Comparison of ENCODE assay signal across 21 mouse cellular contexts in the genomic region with DNA sequence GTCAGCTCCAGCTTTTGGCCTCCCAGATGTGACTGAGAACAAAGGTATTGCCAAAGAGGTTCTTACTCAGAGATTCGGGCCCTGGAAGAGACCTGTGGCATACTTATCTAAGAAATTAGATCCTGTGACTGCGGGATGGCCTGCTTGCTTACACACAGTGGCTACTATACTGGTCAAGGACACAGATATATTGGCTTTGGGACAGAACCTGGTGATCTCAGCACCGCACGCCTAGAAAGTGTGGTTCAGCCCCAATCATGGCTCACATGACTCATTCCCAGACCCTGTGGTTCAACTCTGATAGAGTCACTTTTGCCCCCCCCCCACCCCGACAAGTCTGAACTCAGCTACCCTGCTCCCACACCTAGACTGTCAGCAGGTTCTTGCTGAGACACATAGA. TPM values are rescaled to one million over a fixed set of nuclear protein-coding genes. Genes with fewer than 3 reads are reported as not detected.
A peak's percentile ranks its signal among the peaks of the same experiment; 100 is the strongest.
DNase-seq lines count a peak whose midpoint lies in the region.
"Had no signal": no experiment of that assay in that cellular context is flagged by ENCODE, and none has a peak within 500 bp of the region (broad histone marks: within the 10 kb centered on the region; RNA-seq: fewer than 3 reads in every experiment).

No protein-coding gene starts in this region.

- intact Hi-C loops in heart, postnatal 25 days (cut with DNase I): no loop called here

- peak; percentile 62 to 78 for DNase-seq in adrenal gland, adult (ENCODE audit: inconsistent age in 2 of 2, low spot score in 1 of 2)
- DNase-seq in adrenal gland, postnatal 4 days (ENCODE audit: low spot score in 2 of 2): no peak
- DNase-seq in 416B (ENCODE audit: low read depth): peak; percentile 44
- DNase-seq in adrenal gland, adult 8-10 months: peak; percentile 39
- DNase-seq in adrenal gland, postnatal 25 days: peak; percentile 9
- DNase-seq in cerebellum, postnatal 10 days: no peak
- DNase-seq in heart, postnatal 4 days: no peak
- no peak for DNase-seq in heart, postnatal 25 days (ENCODE audit: low spot score)
- DNase-seq: B cell, adult 2 months; cerebellum, adult 18-20 months; cerebellum, adult 9-10 months; cerebellum, postnatal 25 days; forebrain, postnatal 0 days; gastrocnemius, adult 2 months; gastrocnemius, postnatal 14 days; heart, adult 18-20 months; heart, postnatal 10 days; kidney, adult 11 months had no signal

RNA-seq across cellular contexts. Expression of gene Scp2, which starts 7.9 kb away (rescaled TPM):
- 100 to 1,000 TPM; 170 to 225 TPM for total RNA-seq in adrenal gland, postnatal 4 days (2021)
- 100 to 1,000 TPM; 204 to 358 (median 307) TPM for total RNA-seq in adrenal gland, adult 8-10 months (2022)
- 245 and 279 TPM in 2 replicates for total RNA-seq in adrenal gland, postnatal 25 days (2021)
- 100 to 1,000 TPM; 119 to 132 TPM for total RNA-seq in heart, postnatal 4 days (2021)
- total RNA-seq in heart, postnatal 25 days (2021): 100 to 1,000 TPM; 279 to 298 TPM

RNA-seq across cellular contexts. Expression of gene Echdc2, which starts 28.3 kb away (rescaled TPM):
- 10 to 100 TPM; 35.2 to 36.3 TPM for total RNA-seq in adrenal gland, postnatal 4 days (2021)
- total RNA-seq in adrenal gland, adult 8-10 months (2022): 10 to 100 TPM; 22.1 to 28.1 (median 26.8) TPM
- total RNA-seq in adrenal gland, postnatal 25 days (2021): 31.3 and 33.1 TPM in 2 replicates
- 10 to 100 TPM; 22.1 to 27.9 TPM for total RNA-seq in heart, postnatal 4 days (2021)
- 10 to 100 TPM; 27.3 to 28.3 TPM for total RNA-seq in heart, postnatal 25 days (2021)
- total RNA-seq: common myeloid progenitor, adult 5-6 weeks; MEL had no signal

RNA-seq across cellular contexts. Expression of gene Podn, which starts 40.7 kb away (rescaled TPM):
- total RNA-seq in adrenal gland, postnatal 4 days (2021): 1 to 10 TPM; 6.2 to 8.5 TPM
- total RNA-seq in adrenal gland, adult 8-10 months (2022): 10 to 100 TPM in 2 of 4 experiments, 1 to 10 TPM in 2; 7.6 to 17.0 (median 11.0) TPM
- total RNA-seq in adrenal gland, postnatal 25 days (2021): 4.1 and 6.6 TPM in 2 replicates
- 10 to 100 TPM in 1 of 2 experiments, 1 to 10 TPM in 1; 10.0 to 10.8 TPM for total RNA-seq in heart, postnatal 4 days (2021)
- 10 to 100 TPM; 32.3 to 32.6 TPM for total RNA-seq in heart, postnatal 25 days (2021)
- total RNA-seq: common myeloid progenitor, adult 5-6 weeks; hematopoietic stem cell, adult 5-6 weeks; MEL had no signal

Comparison
In these comparisons a context has a peak if more than half of its experiments do, and no peak if none do; other contexts are left out.
1. DNase-seq: peak in adrenal gland, adult (2 of 2), 416B (single experiment), adrenal gland, adult 8-10 months (single experiment) and adrenal gland, postnatal 25 days (single experiment); none in adrenal gland, postnatal 4 days (0 of 2), cerebellum, postnatal 10 days (0 of 2), heart, postnatal 4 days (single experiment) and heart, postnatal 25 days (single experiment).